Mouse (Mus musculus) telencephalon, adult 2 months (tissue): ENCODE measurements at regions not wholly inside any gene's neighbourhood (a gene's known extent, or its start where the extent isn't known, plus 50 kb on each side); places are given as distances from the start of the nearest gene placed in this dataset.
A peak's percentile ranks its signal among the peaks of the same experiment; 100 is the strongest.

Experiments
- DNase-seq: peaks from one replicate; pipeline ENCODE4 v3.0.0-alpha.2; 2011; ENCODE audit warnings: low read depth, low spot score

DNA sequence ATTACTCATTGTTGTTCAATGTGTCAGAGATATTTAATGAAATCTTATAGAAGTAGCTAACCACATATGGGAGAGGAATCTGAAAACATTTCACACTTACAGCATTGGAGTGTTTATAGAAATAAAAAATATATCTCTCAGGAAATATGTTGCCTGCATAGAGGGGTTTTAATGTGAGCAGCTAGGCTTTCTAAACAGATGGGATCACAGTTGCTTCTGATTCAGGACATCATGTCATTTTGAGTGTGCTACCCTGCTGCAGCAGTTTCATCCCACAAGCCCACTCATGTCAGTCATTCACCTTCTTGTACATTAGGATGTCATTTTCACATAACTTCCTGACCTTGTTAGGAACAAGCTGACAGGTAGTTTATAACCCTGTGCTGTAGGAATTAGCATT is 1973.4 kb downstream of the Olfm4 start:
- DNase-seq, result peak; percentile 10

DNA sequence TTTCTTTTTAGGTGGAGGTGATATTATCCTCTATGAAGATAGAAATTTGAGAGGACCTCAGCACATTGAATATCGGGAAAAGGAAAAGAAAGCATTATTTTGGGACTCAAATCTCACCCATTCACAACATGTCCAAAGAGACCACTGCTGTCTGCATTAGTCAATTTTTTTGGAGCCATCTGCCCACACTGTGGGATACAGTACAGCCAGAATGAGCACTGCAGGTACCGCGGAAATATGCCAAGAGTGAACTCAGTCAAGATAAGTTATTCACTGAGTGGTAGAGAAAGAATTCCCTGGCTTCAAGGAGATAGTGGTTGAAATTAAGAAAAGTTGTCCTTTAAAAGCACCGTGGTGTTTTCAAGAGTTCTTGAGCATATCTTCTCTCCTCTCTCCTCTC is 2003.9 kb downstream of the Olfm4 start:
- DNase-seq, result no peak

DNA sequence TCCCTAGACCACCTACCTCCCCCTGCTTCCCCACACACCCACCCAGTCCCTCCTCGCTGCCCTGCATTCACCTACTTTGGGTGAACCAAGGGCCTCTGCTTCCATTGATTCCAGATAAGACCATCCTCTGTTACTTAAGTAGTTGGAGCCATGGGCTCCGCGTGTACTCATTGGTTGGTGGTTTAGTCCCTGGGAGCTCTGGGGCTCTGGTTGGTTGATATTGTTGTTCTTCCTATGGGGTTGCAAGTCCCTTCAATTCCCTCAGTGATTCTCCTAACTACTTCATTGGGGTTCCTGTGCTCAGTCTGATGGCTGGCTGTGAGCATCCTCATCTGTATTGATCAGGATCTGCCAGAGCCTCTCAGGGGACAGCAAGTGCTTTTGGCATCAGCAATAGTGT is 2004.5 kb downstream of the Olfm4 start:
- DNase-seq, result no peak

DNA sequence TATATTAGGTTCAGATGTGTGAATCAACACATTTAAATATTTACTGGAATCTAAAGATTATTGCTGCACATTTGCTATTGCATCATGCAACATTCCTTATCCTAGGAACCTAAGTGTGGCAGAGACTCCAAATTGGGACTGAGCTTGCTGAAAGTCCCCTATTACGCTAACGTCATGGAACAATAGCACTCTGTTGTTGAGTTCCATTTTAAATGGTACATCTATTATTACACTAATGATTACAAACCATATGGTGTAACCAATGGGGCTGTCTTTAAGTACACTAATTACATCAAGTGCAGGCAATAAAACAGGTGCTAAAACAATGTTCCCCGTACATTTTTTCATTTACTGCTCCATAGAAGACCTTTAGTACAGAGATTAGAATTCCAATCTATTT is 2018.9 kb downstream of the Olfm4 start:
- DNase-seq, result no peak

DNA sequence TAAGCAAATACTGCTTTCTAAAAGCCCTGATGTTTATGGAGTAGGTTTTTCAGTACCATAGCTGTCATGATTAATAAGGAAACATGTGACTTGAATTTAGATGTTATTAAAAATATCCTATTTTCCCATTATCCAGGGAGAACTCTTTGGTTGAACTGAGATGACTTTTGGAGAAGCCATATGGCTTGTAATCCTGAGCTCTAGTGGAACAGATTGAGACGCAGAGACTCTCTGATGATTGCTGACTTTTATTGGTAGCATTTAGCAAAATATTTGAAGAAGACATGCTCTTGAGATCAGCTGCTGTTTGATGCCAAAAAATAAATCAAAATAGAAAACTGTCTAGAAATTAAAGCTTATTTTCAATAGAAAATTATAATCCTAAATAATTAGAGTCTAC is 2030.8 kb downstream of the Olfm4 start:
- DNase-seq, result peak; percentile 5
